Mouse (Mus musculus) frontal cortex, postnatal 25 days (tissue): ENCODE measurements around the gene Gp1ba.

Experiments
- DNase-seq, 2 experiments: peaks; one replicate each; pipeline ENCODE4 v3.0.0; 2022; ENCODE audit warnings: low spot score in 2 of 2

Gp1ba gene

GRCm38 (mm10) chr11:70628431-70628830 is 10.5 kb upstream of the Gp1ba start:
- no peak for DNase-seq

GRCm38 (mm10) chr11:70629557-70629956 is 9.4 kb upstream of the Gp1ba start:
- DNase-seq: no peak

GRCm38 (mm10) chr11:70630129-70630528 is 8.8 kb upstream of the Gp1ba start:
- no peak for DNase-seq

- no peak for DNase-seq
Measured at GRCm38 (mm10) chr11:70635601-70636000, 3.3 kb upstream of the Gp1ba start.

GRCm38 (mm10) chr11:70637764-70638163 is 1.2 kb upstream of the Gp1ba start:
- no peak for DNase-seq

- no peak for DNase-seq
Measured at GRCm38 (mm10) chr11:70638293-70638692, 629 bp upstream of the Gp1ba start.

GRCm38 (mm10) chr11:70639976-70640375 is 1.1 kb downstream of the Gp1ba start:
- no peak for DNase-seq

GRCm38 (mm10) chr11:70641241-70641640 is 2.3 kb downstream of the Gp1ba start:
- no peak for DNase-seq

GRCm38 (mm10) chr11:70643051-70643450 is 4.1 kb downstream of the Gp1ba start:
- no peak for DNase-seq

- no peak for DNase-seq
Measured at GRCm38 (mm10) chr11:70644564-70645103, 5.7 kb downstream of the Gp1ba start.

GRCm38 (mm10) chr11:70645461-70646258 is 6.7 kb downstream of the Gp1ba start:
- no peak for DNase-seq

- no peak for DNase-seq
Measured at GRCm38 (mm10) chr11:70646259-70646555, 7.3 kb downstream of the Gp1ba start.

- DNase-seq: peak; percentile 85 to 93
Measured at GRCm38 (mm10) chr11:70646691-70647650, 8.0 kb downstream of the Gp1ba start, which contains the start of the genes Rnf167 and Slc25a11. Gene Rnf167, plus strand, starts transcription at chr11:70647235. Gene Slc25a11, minus strand, starts transcription at chr11:70647479.

GRCm38 (mm10) chr11:70647716-70648420 is 8.9 kb downstream of the Gp1ba start:
- DNase-seq: peak in 1 of 2 experiments; percentile 15

- DNase-seq: peak in 1 of 2 experiments; percentile 3
Measured at GRCm38 (mm10) chr11:70648512-70648911, 9.6 kb downstream of the Gp1ba start.

- no peak for DNase-seq
Measured at GRCm38 (mm10) chr11:70649185-70649734, 10.3 kb downstream of the Gp1ba start.

GRCm38 (mm10) chr11:70650322-70651175 is 11.6 kb downstream of the Gp1ba start:
- peak in 1 of 2 experiments; percentile 5 for DNase-seq

- DNase-seq: peak in 1 of 2 experiments; percentile 4
Measured at GRCm38 (mm10) chr11:70651391-70651790, 12.5 kb downstream of the Gp1ba start.

- peak in 1 of 2 experiments; percentile 3 for DNase-seq
Measured at GRCm38 (mm10) chr11:70652029-70652883, 13.3 kb downstream of the Gp1ba start.
